Mouse (Mus musculus): ENCODE measurements around the gene Gid4.
A peak's percentile ranks its signal among the peaks of the same experiment; 100 is the strongest.
"Not testable (repeated sequence)": the region's sequence is repeated elsewhere in the genome, so short reads cannot be mapped to it uniquely, and the experiment has no call there.

Gid4 gene

DNA sequence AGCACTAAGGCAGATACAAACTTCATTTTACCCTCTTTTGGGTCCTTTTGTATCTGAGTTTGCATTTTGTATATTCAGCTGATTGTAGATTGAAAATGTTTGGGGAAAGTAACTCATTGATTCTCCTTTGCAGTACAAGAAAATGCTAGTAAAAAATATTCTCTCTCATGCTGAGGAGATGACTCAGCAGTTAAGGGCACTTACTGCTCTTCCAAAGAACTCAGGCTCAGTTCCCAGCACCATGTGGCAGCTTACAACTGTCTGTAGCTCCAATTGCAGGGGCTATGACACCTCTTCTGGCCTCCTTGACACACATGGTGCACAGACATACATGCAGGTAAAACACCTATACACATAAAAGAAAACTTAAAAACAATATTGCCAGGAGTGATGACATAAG lies 16.6 kb downstream of the Gid4 start:
- DNase-seq (ENCODE audit: low read depth) = no peak

DNA sequence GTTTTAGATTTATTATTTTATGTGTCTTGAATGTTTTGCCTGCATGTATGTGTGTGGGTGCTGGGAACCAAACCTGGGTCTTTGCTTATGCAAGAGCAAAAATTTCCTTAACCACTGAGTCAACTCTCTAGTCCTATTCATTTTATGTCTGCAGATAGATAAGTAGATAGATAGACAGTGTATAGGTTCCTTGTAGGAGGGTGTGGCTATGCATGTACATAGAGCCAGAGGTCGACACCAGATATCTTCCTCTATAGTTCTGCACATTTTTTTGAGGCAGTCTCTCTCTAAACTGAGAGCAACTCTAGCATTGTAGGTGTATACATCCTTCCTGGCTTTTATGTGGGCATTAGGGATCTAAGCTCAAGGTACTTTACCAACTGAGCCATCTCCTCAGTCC lies 18.2 kb downstream of the Gid4 start:
- DNase-seq (ENCODE audit: low read depth) = no peak

GRCm38 (mm10) chr11:60436618-60437017 lies 19.7 kb downstream of the Gid4 start:
- DNase-seq (ENCODE audit: low read depth) = no peak

DNA sequence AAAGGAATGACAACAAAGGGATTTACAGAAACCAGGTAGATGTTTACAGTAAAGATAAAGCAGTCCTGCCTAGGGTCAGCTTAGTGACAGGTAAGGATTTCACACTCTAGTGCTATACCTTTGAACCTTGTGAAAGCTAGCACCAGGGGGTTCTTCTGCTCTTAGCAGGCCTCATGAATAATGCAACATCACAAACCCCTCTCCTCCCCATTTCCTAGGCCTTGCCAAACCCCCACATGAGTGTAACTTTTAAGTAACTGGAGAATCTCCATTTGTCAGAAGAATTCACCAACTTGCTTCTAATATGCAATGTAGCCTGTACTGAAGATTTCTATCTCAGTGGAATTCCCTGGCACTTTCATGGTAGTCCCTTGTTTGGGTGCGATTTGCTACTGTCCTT lies 22.7 kb downstream of the Gid4 start:
- DNase-seq (ENCODE audit: low read depth) = not testable (repeated sequence)

DNA sequence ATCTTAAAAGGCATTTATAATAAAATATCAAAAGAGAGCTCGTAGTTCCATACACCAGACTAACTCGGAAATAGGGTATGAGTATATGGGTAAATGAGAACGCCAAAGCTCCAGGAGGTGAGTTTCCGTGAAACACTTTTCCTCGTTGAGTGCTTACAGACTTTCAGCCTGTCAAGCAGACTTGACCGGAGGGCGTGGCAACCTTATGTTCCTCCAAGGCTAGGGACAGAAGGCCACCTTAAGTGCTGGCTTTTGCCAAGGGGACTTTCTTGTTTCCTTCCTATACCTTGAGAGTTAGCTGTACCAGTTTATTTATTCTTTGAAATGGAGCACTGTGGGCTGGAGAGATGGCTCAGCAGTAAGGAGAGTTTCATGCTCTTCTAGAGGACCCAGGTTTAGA lies 23.2 kb downstream of the Gid4 start:
- no peak for DNase-seq (ENCODE audit: low read depth)

DNA sequence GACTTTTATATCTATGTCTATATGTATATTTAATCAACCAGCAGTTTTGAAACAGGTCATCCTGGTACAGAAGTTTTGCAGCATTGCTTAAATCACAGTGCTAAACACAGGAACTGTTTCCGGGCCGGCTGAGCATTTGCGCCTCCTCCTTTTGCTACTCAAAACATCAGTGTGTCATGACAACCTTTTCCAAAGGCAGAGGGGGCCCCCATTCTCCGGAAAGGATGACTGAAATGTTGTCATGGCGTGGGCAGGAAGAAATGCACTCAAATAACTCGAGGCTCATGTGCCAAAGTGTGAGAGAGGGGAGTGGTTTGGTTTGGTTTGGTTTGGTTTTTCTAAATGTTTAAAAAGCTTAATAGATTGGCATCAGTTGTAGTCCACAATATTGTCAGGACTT lies 26.0 kb downstream of the Gid4 start:
- no peak for DNase-seq (ENCODE audit: low read depth)

DNA sequence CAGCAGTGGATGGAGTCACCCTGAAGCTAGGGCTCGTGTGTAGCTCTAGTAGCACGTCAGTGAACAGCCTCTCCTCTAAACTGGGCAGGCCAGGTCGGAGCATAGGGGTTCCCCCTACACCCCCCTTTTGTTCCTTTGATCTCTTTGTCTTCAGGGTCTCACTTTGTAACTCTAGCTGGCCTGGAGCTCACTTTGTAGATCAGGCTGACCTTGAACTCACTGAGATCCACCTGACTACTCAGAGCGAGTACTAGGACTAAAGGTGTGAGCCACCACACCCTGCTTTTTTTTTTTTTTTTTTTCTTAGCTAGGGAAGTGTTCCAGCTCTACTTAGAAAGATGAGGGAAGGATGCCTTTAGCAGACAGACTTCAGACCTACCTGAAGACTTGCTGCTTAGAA lies 27.1 kb downstream of the Gid4 start:
- DNase-seq (ENCODE audit: low read depth) = no peak

DNA sequence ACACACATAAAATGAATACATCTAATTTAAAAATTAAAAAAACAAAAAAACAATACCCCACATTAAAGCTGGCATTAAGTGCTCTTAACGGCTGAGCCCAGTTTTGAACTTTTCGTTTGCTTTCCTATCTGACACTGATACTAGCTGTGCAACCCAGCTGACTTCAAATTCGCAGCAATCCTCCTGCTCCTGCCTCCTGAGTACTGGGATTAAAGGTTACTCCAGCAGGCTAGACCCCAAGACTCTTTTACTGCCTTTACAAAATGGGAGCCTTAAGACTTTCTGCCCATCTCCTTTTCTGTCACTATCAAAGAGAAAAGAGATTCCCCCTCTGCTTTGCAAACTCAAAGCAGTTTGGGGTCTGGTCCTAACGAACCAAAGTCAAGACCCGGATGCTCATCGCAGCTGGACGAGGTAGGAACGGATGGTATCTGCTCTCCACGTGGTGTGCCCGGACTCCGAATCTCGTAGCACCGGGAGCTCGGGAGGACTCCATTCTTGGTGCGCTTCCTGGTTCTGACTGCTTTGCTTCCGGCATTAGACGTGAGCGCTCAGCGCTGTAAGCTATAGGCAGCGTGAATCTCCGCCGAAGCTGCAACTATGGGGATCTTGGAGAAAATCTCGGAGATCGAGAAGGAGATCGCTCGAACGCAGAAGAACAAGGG lies 37.3 kb downstream of the Gid4 start, which contains the start of gene Drg2:
Gene Drg2 (plus strand): TSS at position 512 of the 665 bp plus-strand sequence.
- DNase-seq (ENCODE audit: low read depth) = peak; percentile 95

DNA sequence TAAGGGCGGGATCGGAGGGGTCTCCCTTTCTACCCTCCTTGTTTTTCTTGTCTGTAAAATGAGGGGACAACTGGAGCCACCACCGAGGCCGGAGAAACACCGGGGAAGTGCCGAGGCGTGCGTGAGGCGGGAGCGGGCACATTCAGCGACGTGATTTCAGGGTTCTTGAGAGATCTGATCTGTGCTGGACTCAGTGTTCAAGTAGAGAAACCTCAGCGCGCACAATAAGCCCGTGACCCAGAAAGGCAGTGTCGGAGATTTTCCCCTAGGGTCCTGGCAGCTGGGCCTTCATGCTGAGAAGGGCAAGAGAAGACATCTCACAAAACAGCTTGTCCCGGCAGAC lies 37.8 kb downstream of the Gid4 start:
- DNase-seq (ENCODE audit: low read depth) = no peak

DNA sequence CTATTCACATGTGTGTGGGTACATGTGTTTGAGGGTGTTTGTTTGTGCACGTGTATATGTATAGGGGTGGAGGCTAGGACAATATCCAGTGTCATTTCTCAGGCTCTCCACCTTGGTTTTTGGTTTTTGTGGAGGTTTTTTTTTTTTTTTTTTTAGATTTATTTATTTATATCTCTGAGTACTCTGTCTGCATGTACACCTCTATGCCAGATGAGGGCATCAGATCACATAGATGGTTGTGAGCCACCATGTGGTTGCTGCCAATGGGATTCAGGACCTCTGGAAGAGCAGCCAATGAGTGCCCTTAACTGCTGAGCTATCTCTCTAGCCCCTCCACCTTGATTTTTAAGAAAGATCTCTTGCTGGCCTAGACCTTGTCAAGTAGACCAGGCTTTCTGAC lies 41.0 kb downstream of the Gid4 start:
- DNase-seq (ENCODE audit: low read depth) = no peak

DNA sequence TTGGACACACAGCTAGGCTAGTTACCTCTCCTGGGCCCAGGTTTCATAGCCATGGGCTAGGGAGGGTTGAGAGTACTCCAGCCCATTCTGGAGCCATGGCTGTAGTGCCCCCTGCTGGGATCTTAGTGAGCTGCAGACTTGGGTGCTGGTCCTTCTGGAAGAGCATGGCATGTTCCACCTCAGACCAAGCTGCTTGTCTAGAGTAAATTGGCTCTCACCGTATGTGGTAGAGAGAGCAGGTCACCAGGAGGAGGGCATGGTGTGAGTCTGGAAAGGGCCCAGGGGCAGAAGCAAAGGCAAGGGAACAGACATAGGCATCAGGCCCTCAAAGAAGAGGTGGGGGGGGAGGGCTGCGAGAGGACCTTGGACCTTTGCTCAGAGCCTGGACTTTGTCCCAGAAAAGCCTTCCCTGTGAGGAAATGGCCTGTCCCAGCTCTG lies 49.0 kb downstream of the Gid4 start:
- peak; percentile 55 for DNase-seq (ENCODE audit: low read depth)

GRCm38 (mm10) chr11:60469039-60469438 lies 52.1 kb downstream of the Gid4 start, which contains the start of gene Myo15:
TSS of gene Myo15 (plus strand) at chr11:60469339.
- no peak for DNase-seq (ENCODE audit: low read depth)

DNA sequence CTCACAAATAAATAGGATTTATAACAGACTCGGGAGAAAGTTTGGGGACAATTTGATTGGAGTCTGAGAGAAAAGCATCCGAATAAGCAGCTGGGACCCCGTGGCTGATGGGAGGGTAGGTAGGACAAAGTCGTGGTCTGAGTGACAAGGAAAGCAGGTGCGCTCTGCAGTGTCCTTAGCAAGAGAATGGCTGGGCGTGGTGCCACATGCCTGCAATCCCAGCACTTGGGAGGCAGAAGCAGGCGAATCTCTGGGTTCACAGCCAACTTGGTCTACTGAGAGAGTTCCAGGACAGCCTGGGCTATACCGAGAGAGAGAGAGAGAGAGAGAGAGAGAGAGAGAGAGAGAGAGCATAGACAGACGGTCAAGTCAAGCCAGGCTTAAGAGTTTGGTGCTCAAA lies 53.8 kb downstream of the Gid4 start:
- no peak for DNase-seq (ENCODE audit: low read depth)

DNA sequence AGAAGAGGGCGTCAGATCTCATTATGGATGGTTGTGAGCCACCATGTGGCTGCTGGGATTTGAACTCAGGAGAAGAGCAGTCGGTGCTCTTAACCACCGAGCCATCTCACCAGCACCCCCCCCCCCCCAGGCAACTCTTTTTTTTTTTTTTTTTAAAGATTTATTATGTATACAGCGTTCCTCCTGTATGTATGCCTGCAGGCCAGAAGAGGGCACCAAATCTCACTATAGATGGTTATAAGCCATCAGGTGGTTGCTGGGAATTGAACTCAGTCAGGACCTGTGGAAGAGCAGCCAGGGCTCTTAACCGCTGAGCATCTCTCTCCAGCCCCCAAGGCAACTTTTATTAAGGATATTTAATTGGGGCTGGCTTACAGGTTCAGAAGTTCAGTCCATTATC lies 57.6 kb downstream of the Gid4 start:
- no peak for DNase-seq (ENCODE audit: low read depth)

- no peak for DNase-seq (ENCODE audit: low read depth)
Measured at GRCm38 (mm10) chr11:60475668-60476362, 58.9 kb downstream of the Gid4 start.

GRCm38 (mm10) chr11:60478121-60478520 lies 61.2 kb downstream of the Gid4 start:
- DNase-seq (ENCODE audit: low read depth) = no peak

GRCm38 (mm10) chr11:60486267-60486666 lies 69.3 kb downstream of the Gid4 start:
- no peak for DNase-seq (ENCODE audit: low read depth)

- DNase-seq (ENCODE audit: low read depth) = no peak
Measured at GRCm38 (mm10) chr11:60492726-60493125, 75.8 kb downstream of the Gid4 start.

- no peak for DNase-seq (ENCODE audit: low read depth)
Measured at GRCm38 (mm10) chr11:60495692-60496091, 78.7 kb downstream of the Gid4 start.
